ENCODE assay signal across 15 mouse cellular contexts in genomic region chr9:37120801-37121200, GRCm38 (mm10). TPM values are rescaled to one million over a fixed set of nuclear protein-coding genes. Genes with fewer than 3 reads are reported as not detected.
DNase-seq lines count a peak whose midpoint lies in the region; ATAC-seq lines count a peak whose summit lies in the region.
"Had no signal": no experiment of that assay in that cellular context is flagged by ENCODE, and none has a peak within 500 bp of the region (broad histone marks: within the 10 kb centered on the region; RNA-seq: fewer than 3 reads in every experiment).

No protein-coding gene starts in this region.

- H3K36me3 ChIP-seq in limb, embryonic 15.5 days: no peaks in the 10 kb centered on the region
- no peaks in the 10 kb centered on the region for H3K36me3 ChIP-seq in limb, embryonic 10.5 days
- H3K36me3 ChIP-seq: hindbrain, embryonic 15.5 days had no signal

- no peak overlapping the region for H3K9ac ChIP-seq in limb, embryonic 15.5 days
- H3K9ac ChIP-seq: hindbrain, embryonic 15.5 days; liver, embryonic 14.5 days had no signal

- H3K9me3 ChIP-seq in limb, embryonic 15.5 days: no peaks in the 10 kb centered on the region
- no peaks in the 10 kb centered on the region for H3K9me3 ChIP-seq in limb, embryonic 10.5 days (replicated peaks)
- H3K9me3 ChIP-seq: hindbrain, embryonic 15.5 days had no signal

- H3K4me1 ChIP-seq in limb, embryonic 15.5 days: peaks cover 35% of the 10 kb centered on the region
- peaks cover 53% of the 10 kb centered on the region for H3K4me1 ChIP-seq in limb, embryonic 10.5 days

- WGBS in limb, embryonic 15.5 days: 38% methylated on average over 6 of the region's 6 CpGs
- 77% methylated on average over 6 of the region's 6 CpGs for WGBS in limb, embryonic 10.5 days

- intact Hi-C loops in heart, postnatal 10 days (cut with DNase I): no loop called here

- peak; percentile 37 for DNase-seq in cerebellum, postnatal 14 days
- no peak for DNase-seq in cerebellum, adult 11-12 months
- no peak for DNase-seq in limb, embryonic 10.5 days (ENCODE audit: low spot score)
- peak; percentile 66 to 71 for DNase-seq in heart, postnatal 10 days
- peak; percentile 95 for DNase-seq in skeletal muscle tissue, adult 2 months (ENCODE audit: low read depth, low spot score)
- DNase-seq: B cell, adult 2 months had no signal

- no peak overlapping the region for H3K4me2 ChIP-seq in limb, embryonic 15.5 days
- H3K4me2 ChIP-seq: hindbrain, embryonic 15.5 days had no signal

- peaks cover 62% of the 10 kb centered on the region for H3K27me3 ChIP-seq in limb, embryonic 15.5 days
- peaks cover 85% of the 10 kb centered on the region for H3K27me3 ChIP-seq in limb, embryonic 10.5 days (ENCODE audit: low read depth, poor library complexity, severe bottlenecking)
- H3K27me3 ChIP-seq: hindbrain, embryonic 15.5 days had no signal

- peak overlapping the region; percentile 58 for H3K27ac ChIP-seq in limb, embryonic 15.5 days
- H3K27ac ChIP-seq in limb, embryonic 10.5 days: no peak overlapping the region
- H3K27ac ChIP-seq: hindbrain, embryonic 15.5 days; liver, embryonic 14.5 days had no signal

- peak; percentile 58; the same call in 1 of the 2 replicates for ATAC-seq in limb, embryonic 15.5 days (ENCODE audit: insufficient number of reproducible peaks, low FRiP score, low TSS enrichment, low read depth)
- ATAC-seq in megakaryocyte progenitor cell, adult 5-6 weeks (replicated peaks; ENCODE audit: poor library complexity): no peak
- ATAC-seq in monocyte, adult 5-6 weeks (replicated peaks; ENCODE audit: insufficient number of reproducible peaks, low FRiP score, low TSS enrichment, poor library complexity, severe bottlenecking): no peak
- ATAC-seq: forebrain, embryonic 14.5 days; midbrain, embryonic 16.5 days; Patski had no signal

- no peak overlapping the region for H3K4me3 ChIP-seq in limb, embryonic 15.5 days
- no peak overlapping the region for H3K4me3 ChIP-seq in limb, embryonic 10.5 days
- H3K4me3 ChIP-seq: hindbrain, embryonic 15.5 days had no signal

RNA-seq across cellular contexts. Expression of gene Pknox2, which starts 26.4 kb away (rescaled TPM):
- polyA plus RNA-seq in limb, embryonic 15.5 days (2015; fragmentation: Nextera tagmentation; extraction: Ambion mirVana): 8.1 and 8.7 TPM in 2 replicates
- polyA plus RNA-seq in limb, embryonic 10.5 days (2016; fragmentation: Nextera tagmentation; extraction: Ambion mirVana): 6.2 and 11.7 TPM in 2 replicates
- total RNA-seq in heart, postnatal 10 days (2021): 1 to 10 TPM; 5.2 to 5.8 TPM
- total RNA-seq in megakaryocyte progenitor cell, adult 5-6 weeks (2015): 0.20 TPM in 1 of 2 replicates, not detected in the other
- total RNA-seq in megakaryocyte progenitor cell, adult 5-6 weeks (2017): not detected in 2 replicates
- total RNA-seq in monocyte, adult 5-6 weeks (2017): not detected in 3 replicates
- total RNA-seq: common myeloid progenitor, adult 5-6 weeks had no signal

Comparison
In these comparisons a context has a peak if more than half of its experiments do, and no peak if none do; other contexts are left out.
1. DNase-seq: peak in cerebellum, postnatal 14 days (2 of 2), heart, postnatal 10 days (2 of 2) and skeletal muscle tissue, adult 2 months (single experiment); none in cerebellum, adult 11-12 months (single experiment) and limb, embryonic 10.5 days (single experiment).